Mouse (Mus musculus): ENCODE results near the gene Klk13.
"Not testable (repeated sequence)": the region's sequence is repeated elsewhere in the genome, so short reads cannot be mapped to it uniquely, and the experiment has no call there.

Gene Klk13

GRCm38 (mm10) chr7:43712267-43712666 is at the start of gene Klk13:
Gene Klk13, plus strand, starts transcription at chr7:43712567.
- no peak for DNase-seq

GRCm38 (mm10) chr7:43662804-43663203 is 49.6 kb upstream of the Klk13 start:
- DNase-seq: no peak

DNA sequence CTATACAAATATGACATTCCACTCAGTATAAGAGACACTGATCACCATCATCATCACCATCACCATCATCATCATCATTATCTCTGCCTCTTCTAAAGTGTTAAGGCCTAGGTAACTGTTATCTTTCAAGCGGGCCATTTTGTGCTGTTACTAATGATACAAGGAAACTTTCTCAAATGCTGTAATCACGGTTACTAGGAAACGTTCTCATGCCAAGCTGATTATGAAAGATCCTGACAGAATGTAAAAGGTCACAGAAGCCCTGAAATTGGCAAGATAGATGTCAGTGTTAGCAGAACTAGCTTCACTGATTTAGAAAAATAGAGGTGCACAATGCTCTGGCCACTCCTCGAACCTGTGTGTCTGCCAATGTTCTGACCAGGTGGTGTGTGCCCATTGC is 45.1 kb upstream of the Klk13 start:
- DNase-seq: not testable (repeated sequence)

GRCm38 (mm10) chr7:43668582-43668981 is 43.8 kb upstream of the Klk13 start:
- DNase-seq: peak; percentile 53 to 59

- DNase-seq: no peak
Observed at GRCm38 (mm10) chr7:43671064-43671808, 41.1 kb upstream of the Klk13 start.

- peak; percentile 81 to 83 for DNase-seq
Observed at GRCm38 (mm10) chr7:43671809-43672580, 40.4 kb upstream of the Klk13 start, which contains the start of gene Ctu1. Gene Ctu1, plus strand, starts transcription at chr7:43672016.

DNA sequence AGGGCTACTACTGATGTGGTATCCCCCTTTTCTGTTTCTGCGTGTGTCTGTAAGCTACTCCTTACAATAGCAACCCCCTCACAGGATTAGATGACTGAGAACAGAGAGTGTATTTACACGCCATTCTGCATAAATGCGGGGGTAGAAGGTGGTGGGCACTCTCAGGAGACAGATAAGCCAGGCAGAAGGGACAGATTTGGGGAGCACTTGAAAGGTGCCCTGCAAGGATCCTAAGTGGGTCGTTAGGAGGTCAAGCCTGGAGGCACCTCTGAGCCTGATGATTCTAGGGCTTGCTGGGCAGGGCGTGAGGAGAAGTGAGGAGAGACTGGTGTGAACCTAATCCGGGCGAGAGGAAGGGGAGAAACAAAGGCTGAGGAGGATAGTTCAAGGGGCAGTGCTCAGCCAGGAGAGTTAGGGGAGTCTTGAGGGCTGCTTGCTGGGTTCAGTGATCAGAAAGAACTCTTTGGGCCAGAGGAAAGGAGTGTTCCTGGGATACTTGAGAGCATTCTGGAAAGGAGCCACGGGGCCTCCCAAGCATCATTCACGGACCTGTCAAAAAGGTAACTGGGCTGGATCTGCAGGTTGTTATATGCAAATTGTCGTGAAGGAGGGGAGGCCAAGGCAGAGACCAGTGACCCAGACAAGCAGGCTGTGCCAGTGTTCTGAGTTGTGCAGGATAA is 39.6 kb upstream of the Klk13 start:
- DNase-seq: no peak

GRCm38 (mm10) chr7:43675091-43675490 is 37.3 kb upstream of the Klk13 start:
- DNase-seq: no peak

DNA sequence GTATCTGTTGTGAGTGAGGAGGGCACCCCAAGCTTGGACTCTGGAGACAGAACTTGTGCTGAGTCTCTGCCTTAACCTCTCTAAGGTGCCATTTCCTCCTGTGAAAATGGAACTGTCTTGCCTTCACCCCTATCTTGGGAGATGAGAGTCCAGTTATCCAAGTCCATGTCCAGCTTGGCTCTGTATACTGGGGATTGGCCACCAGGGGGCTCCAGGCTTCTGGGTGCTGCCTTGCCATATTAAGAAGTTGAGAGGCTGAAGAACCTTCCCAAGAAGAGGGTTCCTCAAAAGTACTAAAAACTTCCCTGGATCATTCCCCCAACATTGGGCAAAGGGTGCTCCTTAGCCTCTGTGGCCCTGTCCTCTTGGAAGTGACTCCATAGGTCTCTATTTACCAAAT is 33.9 kb upstream of the Klk13 start:
- peak; percentile 44 to 48 for DNase-seq

- DNase-seq: peak; percentile 62 to 69
Observed at GRCm38 (mm10) chr7:43680960-43681359, 31.4 kb upstream of the Klk13 start.

DNA sequence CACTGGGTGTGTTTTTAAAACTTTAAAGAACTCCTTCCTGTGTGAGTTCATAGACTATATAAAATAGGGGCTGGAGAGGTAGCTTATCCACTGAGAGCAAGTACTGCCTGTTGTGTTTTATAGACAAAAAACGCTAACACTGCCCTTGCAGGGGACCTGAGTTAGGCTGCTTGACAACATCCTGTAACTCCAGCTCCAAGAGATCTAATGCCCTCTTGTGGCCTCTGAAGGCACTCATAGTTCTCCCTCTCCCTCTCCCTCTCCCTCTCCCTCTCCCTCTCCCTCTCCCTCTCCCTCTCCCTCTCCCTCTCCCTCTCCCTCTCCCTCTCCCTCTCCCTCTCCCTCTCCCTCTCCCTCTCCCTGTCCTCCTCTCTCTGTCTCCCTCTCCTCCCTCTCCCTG is 29.9 kb upstream of the Klk13 start:
- not testable (repeated sequence) for DNase-seq

DNA sequence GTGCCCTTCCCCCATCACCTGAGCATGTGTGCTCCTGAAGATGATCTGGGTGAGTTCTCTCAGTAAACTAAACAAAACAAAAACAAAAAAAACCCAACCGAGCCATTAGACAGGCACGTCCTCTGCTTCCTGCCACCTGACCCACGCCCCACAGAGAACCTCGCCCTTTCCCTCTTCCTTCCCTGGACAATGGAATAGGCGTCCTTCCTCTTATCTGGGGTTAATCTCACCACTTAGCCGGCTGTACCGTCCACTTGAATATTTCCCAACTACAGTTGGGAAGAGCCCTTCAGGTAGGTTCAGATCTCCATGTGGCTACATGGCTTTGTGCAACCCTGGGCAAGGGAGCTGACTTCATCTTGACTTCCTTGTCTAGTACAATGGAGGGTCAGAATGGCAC is 27.3 kb upstream of the Klk13 start:
- no peak for DNase-seq

- no peak for DNase-seq
Observed at GRCm38 (mm10) chr7:43690118-43690517, 22.2 kb upstream of the Klk13 start, which contains the start of gene Klk14. Gene Klk14, plus strand, starts transcription at chr7:43690418.

GRCm38 (mm10) chr7:43710031-43710430 is 2.3 kb upstream of the Klk13 start:
- DNase-seq: no peak

- DNase-seq: no peak
Observed at GRCm38 (mm10) chr7:43712917-43713316, 550 bp downstream of the Klk13 start.

GRCm38 (mm10) chr7:43713741-43714351 is 1.5 kb downstream of the Klk13 start:
- DNase-seq: no peak

- DNase-seq: no peak
Observed at GRCm38 (mm10) chr7:43747788-43748187, 35.4 kb downstream of the Klk13 start.

DNA sequence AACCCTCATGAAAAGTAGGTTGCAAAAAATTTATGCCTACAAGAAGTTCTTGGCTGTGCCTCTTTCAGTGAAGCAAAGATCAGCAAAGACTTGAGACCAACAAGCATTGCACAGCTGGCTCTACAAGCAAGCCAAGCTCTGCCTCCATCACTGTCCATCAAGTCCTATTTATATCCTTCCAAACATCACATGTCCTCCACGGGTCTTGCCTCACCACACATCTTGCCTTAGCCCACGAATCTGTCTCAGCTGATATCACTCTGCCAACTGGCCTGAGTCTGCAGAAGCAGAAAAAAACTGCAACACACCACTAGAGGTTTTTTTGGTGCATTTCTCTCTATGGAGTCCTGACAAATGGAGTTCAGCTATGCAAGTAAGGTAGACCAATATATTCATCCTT is 40.4 kb downstream of the Klk13 start:
- DNase-seq: no peak

DNA sequence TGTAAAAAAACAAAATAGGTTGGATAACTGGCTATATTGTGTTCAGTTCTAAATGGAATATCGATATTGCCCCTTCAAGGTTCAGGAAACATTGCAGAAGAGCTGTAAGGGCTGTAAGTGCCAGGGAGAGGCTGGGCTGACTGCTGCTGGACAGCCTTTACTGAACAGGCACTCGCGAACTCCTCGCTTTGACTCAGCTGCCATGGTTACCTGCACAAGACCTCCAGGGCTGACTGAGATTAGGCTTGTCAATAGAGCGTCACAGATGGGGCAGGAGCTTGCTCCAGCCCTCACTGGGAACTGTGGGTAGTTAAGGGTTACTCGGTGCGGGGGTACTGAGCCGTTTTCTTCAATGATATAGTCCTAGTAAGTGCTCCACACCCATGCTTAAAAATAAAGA is 54.1 kb downstream of the Klk13 start:
- DNase-seq: no peak

- no peak for DNase-seq
Observed at GRCm38 (mm10) chr7:43768597-43768996, 56.2 kb downstream of the Klk13 start, which contains the start of gene Klk12. Gene Klk12, plus strand, starts transcription at chr7:43768897.

DNA sequence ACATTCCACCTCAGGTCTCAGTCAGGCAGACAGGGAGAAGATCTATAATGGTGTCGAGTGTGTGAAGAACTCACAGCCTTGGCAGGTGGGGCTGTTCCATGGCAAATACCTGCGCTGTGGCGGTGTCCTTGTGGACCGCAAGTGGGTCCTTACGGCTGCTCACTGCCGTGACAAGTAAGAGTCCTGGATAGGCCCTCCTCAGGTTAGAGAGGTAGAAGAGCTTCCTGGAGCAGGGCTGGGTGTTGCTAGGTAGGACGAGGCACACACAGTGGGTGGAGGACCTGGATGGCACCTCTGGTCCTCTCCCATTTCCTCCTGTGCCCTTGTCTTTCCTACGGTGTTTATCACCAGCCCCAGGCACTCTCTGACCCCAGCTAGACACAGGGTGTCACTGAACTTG is 57.3 kb downstream of the Klk13 start:
- DNase-seq: no peak

DNA sequence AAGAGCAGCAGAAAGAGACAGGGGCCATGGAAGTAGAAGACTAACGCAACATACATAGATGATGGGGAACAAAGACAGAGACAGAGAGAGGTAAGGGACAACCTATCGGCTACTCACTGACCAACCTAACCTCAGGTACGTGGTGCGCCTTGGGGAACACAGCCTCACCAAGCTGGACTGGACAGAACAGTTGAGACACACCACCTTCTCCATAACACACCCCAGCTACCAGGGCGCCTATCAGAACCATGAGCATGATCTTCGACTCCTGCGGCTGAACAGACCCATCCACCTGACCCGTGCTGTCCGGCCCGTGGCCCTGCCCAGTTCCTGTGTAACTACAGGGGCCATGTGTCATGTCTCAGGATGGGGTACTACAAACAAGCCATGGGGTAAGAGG is 58.3 kb downstream of the Klk13 start:
- DNase-seq: no peak

GRCm38 (mm10) chr7:43771916-43772315 is 59.5 kb downstream of the Klk13 start:
- no peak for DNase-seq

Measured in B cell, adult 2 months (primary cell).